Mouse (Mus musculus): Measurements from ENCODE around the gene Slc4a2. TPM values are rescaled to one million over a fixed set of nuclear protein-coding genes. Genes with fewer than 3 reads are reported as not detected.

Slc4a2 gene
- polyA plus RNA-seq, 1 experiment = 96.4 TPM

DNA sequence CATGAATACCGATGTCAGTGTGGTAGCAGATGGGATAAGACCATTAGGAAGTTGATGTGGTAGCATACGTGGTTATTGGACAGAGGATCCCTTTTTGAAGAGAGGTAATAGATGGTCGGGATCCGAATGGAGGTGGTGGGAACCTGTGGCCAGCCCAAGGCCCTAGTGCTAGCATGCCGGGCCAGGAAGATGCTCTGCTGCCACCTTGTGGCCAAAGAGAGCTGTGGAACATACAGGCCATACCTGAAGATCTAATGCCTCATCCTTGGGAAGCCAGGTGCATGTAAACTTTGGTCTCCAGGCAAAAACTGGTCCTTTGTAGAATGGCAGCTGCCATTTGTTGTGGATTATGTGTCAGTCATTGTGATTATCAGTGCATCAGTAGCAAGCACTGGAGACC lies 47.0 kb downstream of the Slc4a2 start:
- H3K4me3 ChIP-seq = no peak overlapping the region
- no peaks in the 10 kb centered on the region for H3K36me3 ChIP-seq (ENCODE audit: control insufficient read depth, insufficient read depth)
- no peak for TF ChIP-seq REST (IDR thresholded peaks at IDR 0.05; ENCODE audit: insufficient read depth, insufficient read length)
- TF ChIP-seq MYOD1 (IDR thresholded peaks at IDR 0.05; ENCODE audit: control insufficient read depth in 1 of 3, insufficient read length in 2 of 3, low read depth in 2 of 3) = no peak
- no peak for TF ChIP-seq MYOG (IDR thresholded peaks at IDR 0.05; ENCODE audit: control insufficient read depth in 1 of 3, insufficient read depth in 1 of 3, insufficient read length in 2 of 3, low read depth in 2 of 3)
- TF ChIP-seq POLR2AphosphoS2 (IDR thresholded peaks at IDR 0.05; ENCODE audit: insufficient read length, low read depth) = no peak
- TF ChIP-seq SRF (IDR thresholded peaks at IDR 0.05; ENCODE audit: control insufficient read depth, insufficient read length, low read depth) = no peak
- TF ChIP-seq CEBPB (IDR thresholded peaks at IDR 0.05; ENCODE audit: insufficient read depth, poor library complexity, severe bottlenecking) = no peak
- peaks cover 78% of the 10 kb centered on the region for H3K79me2 ChIP-seq (ENCODE audit: control insufficient read depth, insufficient read depth)
- no peak overlapping the region for H3K4me2 ChIP-seq (ENCODE audit: low read depth)
- no peaks in the 10 kb centered on the region for H3K27me3 ChIP-seq (ENCODE audit: control insufficient read depth, insufficient read depth, insufficient read length)
- H3ac ChIP-seq (ENCODE audit: control insufficient read depth, insufficient read length) = no peak overlapping the region

DNA sequence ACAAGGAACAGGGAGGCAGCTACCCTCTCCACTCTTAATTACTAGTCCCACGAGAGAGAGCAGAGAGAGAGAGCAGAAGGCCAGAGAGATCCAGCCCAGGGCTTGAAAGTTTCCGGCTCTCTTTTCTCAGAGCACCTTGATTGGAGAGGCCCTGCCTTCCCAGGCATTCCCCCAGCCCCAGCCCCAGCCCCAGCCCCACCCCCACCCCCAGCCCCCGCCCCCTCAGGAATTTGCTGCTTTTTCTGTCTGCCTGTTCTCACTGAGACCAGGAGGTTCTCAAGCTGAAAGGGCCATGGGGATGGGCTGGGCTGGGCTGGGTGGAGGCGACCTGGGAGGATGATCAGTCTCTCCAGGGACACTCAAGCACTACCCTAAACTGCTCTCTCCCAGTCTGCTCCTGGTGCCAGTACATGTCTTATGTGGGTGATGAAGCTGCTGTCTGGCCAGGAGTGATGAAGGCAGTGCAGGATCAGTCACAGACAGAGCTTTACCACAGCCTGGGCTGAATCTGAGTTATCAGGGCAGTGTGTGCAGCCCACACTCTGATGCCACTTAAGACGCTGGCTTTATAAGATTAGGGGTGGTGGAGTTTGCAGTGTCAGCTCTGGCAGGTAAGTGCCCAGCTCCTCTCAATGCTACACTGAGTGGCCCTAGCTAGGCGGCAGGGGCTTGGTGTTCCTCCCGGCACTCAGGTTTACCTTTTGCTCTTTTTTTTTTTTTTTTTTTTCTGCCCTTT lies 49.4 kb downstream of the Slc4a2 start:
- H3K27me3 ChIP-seq (ENCODE audit: control insufficient read depth, insufficient read depth, insufficient read length) = no peaks in the 10 kb centered on the region
- H3ac ChIP-seq (ENCODE audit: control insufficient read depth, insufficient read length) = no peak overlapping the region
- H3K4me2 ChIP-seq (ENCODE audit: low read depth) = no peak overlapping the region
- H3K36me3 ChIP-seq (ENCODE audit: control insufficient read depth, insufficient read depth) = peaks cover 9% of the 10 kb centered on the region
- no peak overlapping the region for H3K4me3 ChIP-seq
- H3K79me2 ChIP-seq (ENCODE audit: control insufficient read depth, insufficient read depth) = peaks cover 57% of the 10 kb centered on the region
- no peak for TF ChIP-seq MYOD1 (IDR thresholded peaks at IDR 0.05; ENCODE audit: control insufficient read depth in 1 of 3, insufficient read length in 2 of 3, low read depth in 2 of 3)
- no peak for TF ChIP-seq TCF3 (IDR thresholded peaks at IDR 0.05; ENCODE audit: insufficient read length, low read depth)
- TF ChIP-seq POLR2AphosphoS2 (IDR thresholded peaks at IDR 0.05; ENCODE audit: insufficient read length, low read depth) = no peak
- no peak for TF ChIP-seq MAX (IDR thresholded peaks at IDR 0.05; ENCODE audit: low read depth)
- TF ChIP-seq TCF12 (IDR thresholded peaks at IDR 0.05; ENCODE audit: insufficient read depth, poor library complexity, severe bottlenecking) = no peak
- TF ChIP-seq SRF (IDR thresholded peaks at IDR 0.05; ENCODE audit: control insufficient read depth, insufficient read length, low read depth) = no peak
- no peak for TF ChIP-seq CEBPB (IDR thresholded peaks at IDR 0.05; ENCODE audit: insufficient read depth, poor library complexity, severe bottlenecking)
- TF ChIP-seq POLR2A (IDR thresholded peaks at IDR 0.05; ENCODE audit: insufficient read length, low read depth) = no peak
- TF ChIP-seq MYOG (IDR thresholded peaks at IDR 0.05; ENCODE audit: control insufficient read depth in 1 of 3, insufficient read depth in 1 of 3, insufficient read length in 2 of 3, low read depth in 2 of 3) = no peak
- no peak for TF ChIP-seq REST (IDR thresholded peaks at IDR 0.05; ENCODE audit: insufficient read depth, insufficient read length)
- no peak for TF ChIP-seq E2F4 (IDR thresholded peaks at IDR 0.05; ENCODE audit: insufficient read depth)
- no peak for TF ChIP-seq USF1 (IDR thresholded peaks at IDR 0.05; ENCODE audit: low read depth)

GRCm38 (mm10) chr5:24474025-24474722 lies 50.5 kb downstream of the Slc4a2 start:
- Histone ChIP-seq H3K4me3 (no peak overlapping the region), H3K36me3 (ENCODE audit: control insufficient read depth, insufficient read depth) (peaks cover 9% of the 10 kb centered on the region), H3K27me3 (ENCODE audit: control insufficient read depth, insufficient read depth, insufficient read length) (no peaks in the 10 kb centered on the region), H3ac (ENCODE audit: control insufficient read depth, insufficient read length) (no peak overlapping the region), H3K79me2 (ENCODE audit: control insufficient read depth, insufficient read depth) (peaks cover 49% of the 10 kb centered on the region), H3K4me2 (ENCODE audit: low read depth) (no peak overlapping the region)
- TF ChIP-seq CEBPB (IDR thresholded peaks at IDR 0.05; ENCODE audit: insufficient read depth, poor library complexity, severe bottlenecking) (no peak), POLR2AphosphoS2 (IDR thresholded peaks at IDR 0.05; ENCODE audit: insufficient read length, low read depth) (no peak), MYOG (IDR thresholded peaks at IDR 0.05; ENCODE audit: control insufficient read depth in 1 of 3, insufficient read depth in 1 of 3, insufficient read length in 2 of 3, low read depth in 2 of 3) (no peak), MAX (IDR thresholded peaks at IDR 0.05; ENCODE audit: low read depth) (no peak), E2F4 (IDR thresholded peaks at IDR 0.05; ENCODE audit: insufficient read depth) (no peak), MYOD1 (IDR thresholded peaks at IDR 0.05; ENCODE audit: control insufficient read depth in 1 of 3, insufficient read length in 2 of 3, low read depth in 2 of 3) (no peak), REST (IDR thresholded peaks at IDR 0.05; ENCODE audit: insufficient read depth, insufficient read length) (no peak), TCF3 (IDR thresholded peaks at IDR 0.05; ENCODE audit: insufficient read length, low read depth) (no peak), POLR2A (IDR thresholded peaks at IDR 0.05; ENCODE audit: insufficient read length, low read depth) (no peak), SRF (IDR thresholded peaks at IDR 0.05; ENCODE audit: control insufficient read depth, insufficient read length, low read depth) (no peak), TCF12 (IDR thresholded peaks at IDR 0.05; ENCODE audit: insufficient read depth, poor library complexity, severe bottlenecking) (no peak), USF1 (IDR thresholded peaks at IDR 0.05; ENCODE audit: low read depth) (no peak)

DNA sequence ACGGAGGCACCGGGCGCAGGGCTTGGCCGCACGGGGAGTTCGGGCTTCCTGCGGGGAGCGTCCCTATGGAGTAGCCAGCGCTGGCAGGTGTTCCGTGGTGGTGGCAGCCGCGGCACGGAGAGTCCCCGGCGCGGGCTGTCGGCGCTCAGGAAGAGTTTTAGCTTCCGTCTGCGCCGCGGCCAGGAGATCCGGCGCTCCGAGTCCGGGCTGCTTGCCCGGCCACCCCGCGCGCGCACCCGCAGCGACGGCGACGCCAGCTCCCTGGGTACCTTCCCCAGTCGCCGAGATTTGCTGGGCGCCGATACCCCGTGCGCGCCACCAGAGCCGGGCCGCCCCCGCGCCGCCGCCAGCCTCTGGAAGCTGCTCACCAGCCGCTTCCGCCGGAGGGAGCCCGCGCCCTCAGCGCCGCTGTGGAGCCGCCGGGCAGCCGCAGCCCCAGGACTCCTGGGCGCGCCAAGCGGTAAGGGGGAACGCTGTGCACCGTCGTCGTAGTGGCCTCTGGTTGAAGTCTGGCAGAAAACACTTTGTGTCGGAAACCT lies 51.2 kb downstream of the Slc4a2 start:
- no peak overlapping the region for H3K4me2 ChIP-seq (ENCODE audit: low read depth)
- peaks cover 43% of the 10 kb centered on the region for H3K79me2 ChIP-seq (ENCODE audit: control insufficient read depth, insufficient read depth)
- no peak for TF ChIP-seq POLR2A (IDR thresholded peaks at IDR 0.05; ENCODE audit: insufficient read length, low read depth)
- no peak for TF ChIP-seq POLR2AphosphoS2 (IDR thresholded peaks at IDR 0.05; ENCODE audit: insufficient read length, low read depth)
- no peak for TF ChIP-seq E2F4 (IDR thresholded peaks at IDR 0.05; ENCODE audit: insufficient read depth)
- TF ChIP-seq REST (IDR thresholded peaks at IDR 0.05; ENCODE audit: insufficient read depth, insufficient read length) = no peak
- no peak for TF ChIP-seq CEBPB (IDR thresholded peaks at IDR 0.05; ENCODE audit: insufficient read depth, poor library complexity, severe bottlenecking)
- TF ChIP-seq SRF (IDR thresholded peaks at IDR 0.05; ENCODE audit: control insufficient read depth, insufficient read length, low read depth) = no peak
- TF ChIP-seq USF1 (IDR thresholded peaks at IDR 0.05; ENCODE audit: low read depth) = no peak
- TF ChIP-seq TCF12 (IDR thresholded peaks at IDR 0.05; ENCODE audit: insufficient read depth, poor library complexity, severe bottlenecking) = no peak
- TF ChIP-seq MYOD1 (IDR thresholded peaks at IDR 0.05; ENCODE audit: control insufficient read depth in 1 of 3, insufficient read length in 2 of 3, low read depth in 2 of 3) = no peak
- no peak for TF ChIP-seq TCF3 (IDR thresholded peaks at IDR 0.05; ENCODE audit: insufficient read length, low read depth)
- TF ChIP-seq MAX (IDR thresholded peaks at IDR 0.05; ENCODE audit: low read depth) = no peak
- TF ChIP-seq MYOG (IDR thresholded peaks at IDR 0.05; ENCODE audit: control insufficient read depth in 1 of 3, insufficient read depth in 1 of 3, insufficient read length in 2 of 3, low read depth in 2 of 3) = no peak
- H3ac ChIP-seq (ENCODE audit: control insufficient read depth, insufficient read length) = no peak overlapping the region
- H3K4me3 ChIP-seq = no peak overlapping the region
- H3K27me3 ChIP-seq (ENCODE audit: control insufficient read depth, insufficient read depth, insufficient read length) = no peaks in the 10 kb centered on the region
- peaks cover 9% of the 10 kb centered on the region for H3K36me3 ChIP-seq (ENCODE audit: control insufficient read depth, insufficient read depth)

Measured in myocyte (in vitro differentiated cells).